Mouse (Mus musculus) intestine, embryonic 15.5 days (tissue): ENCODE measurements at regions not wholly inside any gene's neighbourhood (a gene's known extent, or its start where the extent isn't known, plus 50 kb on each side); places are given as distances from the start of the nearest gene placed in this dataset.

Experiments used
- ATAC-seq: fragments of 200-750 bp; cut with Nextera tagmentation; 2 replicates; pipeline ENCODE4 v1.8.0; 2017; ENCODE audit warnings: moderate TSS enrichment, moderate library complexity
- H3K27ac ChIP-seq: fragments of 300-500 bp; sonication (generic); 2 replicates; pipeline ENCODE4 v1.5.1; 2015; ENCODE audit warnings: mild to moderate bottlenecking, inconsistent platforms
- H3K27me3 ChIP-seq: fragments of 300-500 bp; sonication (generic); replicated peaks from 2 replicates; pipeline ENCODE4 v1.6.1; 2015; ENCODE audit warnings: inconsistent platforms
- H3K36me3 ChIP-seq: fragments of 300-500 bp; sonication (generic); 2 replicates; pipeline ENCODE4 v1.6.1; 2015; ENCODE audit warnings: inconsistent platforms
- H3K4me1 ChIP-seq: fragments of 300-500 bp; sonication (generic); replicated peaks from 2 replicates; pipeline ENCODE4 v1.6.1; 2015; ENCODE audit warnings: inconsistent platforms
- H3K4me2 ChIP-seq: fragments of 300-500 bp; sonication (generic); replicated peaks from 2 replicates; pipeline ENCODE4 v1.6.1; 2015; ENCODE audit warnings: mild to moderate bottlenecking, inconsistent platforms
- H3K4me3 ChIP-seq: fragments of 300-500 bp; sonication (generic); replicated peaks from 2 replicates; pipeline ENCODE4 v1.5.1; 2015; ENCODE audit warnings: inconsistent platforms
- H3K9ac ChIP-seq: fragments of 300-500 bp; sonication (generic); 2 replicates; pipeline ENCODE4 v1.6.1; 2015; ENCODE audit warnings: inconsistent platforms
- H3K9me3 ChIP-seq: fragments of 300-500 bp; sonication (generic); 2 replicates; pipeline ENCODE4 v1.6.1; 2016; ENCODE audit warnings: inconsistent platforms
- WGBS: fragments of 180-500 bp; shearing (Covaris S2); methylation state at CpG from one replicate; pipeline ENCODE4 v1.1.7; 2015; 5-methylcytosine and 5-hydroxymethylcytosine counted together

- H3K4me1 ChIP-seq: no peaks in the 10 kb centered on the region
- no peak overlapping the region for H3K4me2 ChIP-seq
- H3K4me3 ChIP-seq: no peak overlapping the region
- no peaks in the 10 kb centered on the region for H3K27me3 ChIP-seq
- WGBS: 41% methylated on average over 3 of the region's 3 CpGs
- no peak overlapping the region for H3K27ac ChIP-seq
- no peaks in the 10 kb centered on the region for H3K36me3 ChIP-seq
- H3K9me3 ChIP-seq: no peaks in the 10 kb centered on the region
- no peak for ATAC-seq
- H3K9ac ChIP-seq: no peak overlapping the region
Measured at GRCm38 (mm10) chr1:45575131-45575530, 72.0 kb upstream of the Col5a2 start.

- Histone ChIP-seq H3K4me3 (no peak overlapping the region), H3K9ac (no peak overlapping the region), H3K4me2 (no peak overlapping the region), H3K36me3 (no peaks in the 10 kb centered on the region), H3K9me3 (no peaks in the 10 kb centered on the region), H3K27ac (no peak overlapping the region), H3K27me3 (no peaks in the 10 kb centered on the region), H3K4me1 (no peaks in the 10 kb centered on the region)
- ATAC-seq: no peak
- WGBS: 78% methylated on average over 1 of the region's 1 CpGs
Measured at GRCm38 (mm10) chr1:45580466-45580865, 77.4 kb upstream of the Col5a2 start.

DNA sequence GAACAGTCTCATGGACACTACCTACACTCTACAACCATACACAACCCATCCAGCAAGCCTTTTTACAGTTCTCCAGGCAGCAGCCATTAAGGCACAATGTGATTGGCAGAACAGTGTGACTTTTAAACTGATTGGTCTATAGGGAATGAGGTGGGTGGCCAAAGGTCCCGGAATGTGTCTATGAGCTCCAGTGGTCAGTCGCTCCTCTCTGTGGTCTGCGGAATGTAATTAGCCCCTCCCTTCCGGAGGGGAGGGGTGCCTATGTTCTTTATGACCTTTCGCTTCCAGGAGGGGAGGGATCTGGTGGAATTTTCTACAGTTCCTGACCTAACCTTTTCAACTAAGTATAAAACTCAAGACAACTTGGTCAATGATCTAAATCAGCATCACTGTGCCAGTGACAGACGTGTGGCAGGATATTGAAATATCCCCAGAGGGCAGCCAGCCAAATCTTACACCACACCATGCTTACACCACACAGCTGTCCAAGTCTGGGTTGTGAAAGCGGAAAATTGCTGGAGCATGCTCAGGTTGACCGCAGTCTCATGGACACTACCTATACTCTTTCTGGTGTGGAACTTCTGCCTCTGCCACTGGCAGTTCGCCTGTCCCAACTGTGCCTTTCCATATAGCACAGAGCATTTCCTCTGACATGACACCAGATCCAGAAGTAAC lies 84.4 kb upstream of the Col5a2 start:
- no peak for ATAC-seq
- WGBS: 77% methylated on average over 9 of the region's 9 CpGs

DNA sequence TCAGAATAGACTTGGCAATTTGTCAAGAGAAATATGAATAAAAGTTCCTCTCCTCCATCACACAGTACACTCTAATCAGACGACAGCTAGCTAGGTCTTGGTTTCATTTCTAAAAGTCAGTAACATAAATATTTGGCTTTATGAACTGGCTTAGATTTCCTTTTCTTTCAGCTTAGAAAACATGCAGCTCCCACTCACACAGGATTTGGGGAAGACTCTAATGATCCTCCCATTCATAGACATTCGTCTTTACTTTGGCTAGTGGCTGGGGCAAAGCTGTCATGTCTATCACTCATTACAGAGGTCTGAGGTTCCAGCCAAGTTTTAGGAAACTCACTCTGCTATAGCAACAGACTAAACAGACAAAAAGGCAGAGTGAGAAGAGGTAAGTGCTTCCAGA lies 94.2 kb upstream of the Col5a2 start:
- no peaks in the 10 kb centered on the region for H3K27me3 ChIP-seq
- no peaks in the 10 kb centered on the region for H3K36me3 ChIP-seq
- no peak overlapping the region for H3K9ac ChIP-seq
- no peak for ATAC-seq
- no peak overlapping the region for H3K27ac ChIP-seq
- WGBS: 40% methylated on average over 2 of the region's 2 CpGs
- no peak overlapping the region for H3K4me3 ChIP-seq
- H3K4me2 ChIP-seq: no peak overlapping the region
- no peaks in the 10 kb centered on the region for H3K4me1 ChIP-seq
- H3K9me3 ChIP-seq: no peaks in the 10 kb centered on the region

More for the DNA sequence above, 84.4 kb upstream of the Col5a2 start:
- no peak overlapping the region for H3K4me3 ChIP-seq
- H3K27me3 ChIP-seq: no peaks in the 10 kb centered on the region
- H3K4me1 ChIP-seq: no peaks in the 10 kb centered on the region
- no peak overlapping the region for H3K27ac ChIP-seq
- no peaks in the 10 kb centered on the region for H3K36me3 ChIP-seq
- no peaks in the 10 kb centered on the region for H3K9me3 ChIP-seq
- H3K4me2 ChIP-seq: no peak overlapping the region
- H3K9ac ChIP-seq: no peak overlapping the region

DNA sequence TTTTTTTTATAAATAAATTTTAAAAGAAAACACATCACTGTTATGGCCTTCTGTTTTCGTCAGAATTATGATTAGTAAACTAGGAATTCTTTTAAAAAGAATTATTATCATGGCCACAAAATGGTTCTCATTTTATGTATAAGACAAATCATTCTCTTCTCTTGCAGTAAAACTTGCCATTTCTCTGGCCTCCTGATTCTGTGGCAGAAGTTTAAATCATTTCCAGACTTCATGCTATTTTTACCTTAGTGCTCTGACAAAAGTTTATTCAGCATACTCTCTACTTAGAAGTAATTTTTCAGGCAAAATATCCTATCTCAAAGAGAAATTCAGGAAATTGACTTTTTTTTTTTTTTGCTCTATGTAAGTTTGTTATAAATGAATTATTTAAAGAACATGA lies 96.3 kb upstream of the Col5a2 start:
- Histone ChIP-seq H3K4me2 (no peak overlapping the region), H3K4me1 (no peaks in the 10 kb centered on the region), H3K27ac (no peak overlapping the region), H3K27me3 (no peaks in the 10 kb centered on the region), H3K9ac (no peak overlapping the region), H3K36me3 (no peaks in the 10 kb centered on the region), H3K4me3 (no peak overlapping the region), H3K9me3 (no peaks in the 10 kb centered on the region)
- ATAC-seq: no peak
- WGBS: 60% methylated on average over 1 of the region's 1 CpGs

DNA sequence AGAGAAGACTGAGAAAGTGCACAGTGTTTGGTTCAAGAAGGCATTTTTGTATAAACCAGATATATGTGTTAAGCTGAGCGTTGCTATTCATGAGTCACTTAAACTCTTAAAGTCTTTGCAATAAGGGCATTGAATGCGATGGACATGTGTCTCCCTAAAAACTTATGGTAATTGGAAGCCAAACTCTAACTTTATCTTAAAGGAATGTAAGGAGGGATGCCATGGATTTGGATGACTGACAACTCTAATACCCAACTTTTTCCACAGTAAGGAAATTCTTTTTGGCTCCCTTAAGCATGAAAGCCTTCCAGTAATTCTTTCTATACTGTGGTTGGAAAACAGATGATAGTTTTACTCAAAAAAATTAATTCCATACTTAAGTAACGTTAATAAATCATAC lies 96.9 kb upstream of the Col5a2 start:
- no peak for ATAC-seq
- 66% methylated on average over 3 of the region's 3 CpGs for WGBS

GRCm38 (mm10) chr1:45605571-45605970 lies 102.5 kb upstream of the Col5a2 start:
- ATAC-seq: no peak
- Histone ChIP-seq H3K9ac (no peak overlapping the region), H3K4me1 (no peaks in the 10 kb centered on the region), H3K27ac (no peak overlapping the region), H3K9me3 (no peaks in the 10 kb centered on the region), H3K4me2 (no peak overlapping the region), H3K27me3 (no peaks in the 10 kb centered on the region), H3K4me3 (no peak overlapping the region), H3K36me3 (no peaks in the 10 kb centered on the region)
- 83% methylated on average over 1 of the region's 1 CpGs for WGBS

More for the DNA sequence above, 96.9 kb upstream of the Col5a2 start:
- Histone ChIP-seq H3K4me1 (no peaks in the 10 kb centered on the region), H3K4me3 (no peak overlapping the region), H3K9me3 (no peaks in the 10 kb centered on the region), H3K27ac (no peak overlapping the region), H3K36me3 (no peaks in the 10 kb centered on the region), H3K4me2 (no peak overlapping the region), H3K9ac (no peak overlapping the region), H3K27me3 (no peaks in the 10 kb centered on the region)

GRCm38 (mm10) chr1:45608316-45608715 lies 105.2 kb upstream of the Col5a2 start:
- H3K4me3 ChIP-seq: no peak overlapping the region

DNA sequence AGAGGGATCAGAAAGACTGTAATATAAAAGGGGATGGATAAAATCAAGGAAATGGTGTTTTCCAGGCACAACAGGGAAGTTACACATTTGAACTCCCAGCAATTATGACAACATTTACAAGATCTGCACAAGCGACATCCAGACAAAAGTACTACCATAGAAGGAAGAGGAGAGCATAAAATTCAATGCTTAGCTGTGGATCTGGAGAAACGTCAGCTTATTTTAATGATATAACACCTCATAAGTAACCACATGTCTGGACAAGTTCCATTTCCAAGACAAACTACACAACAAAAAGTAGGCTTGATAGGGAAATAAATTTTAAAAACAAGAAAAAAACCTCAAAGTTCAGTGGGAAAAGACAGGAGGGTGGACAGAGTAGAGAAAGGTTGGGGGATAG lies 115.9 kb upstream of the Col5a2 start:
- Histone ChIP-seq H3K4me3 (no peak overlapping the region), H3K4me1 (no peaks in the 10 kb centered on the region), H3K36me3 (no peaks in the 10 kb centered on the region), H3K9ac (no peak overlapping the region), H3K9me3 (no peaks in the 10 kb centered on the region), H3K27ac (no peak overlapping the region), H3K27me3 (no peaks in the 10 kb centered on the region), H3K4me2 (no peak overlapping the region)
- WGBS: 81% methylated on average over 2 of the region's 2 CpGs
- ATAC-seq: no peak

More at GRCm38 (mm10) chr1:45608316-45608715, 105.2 kb upstream of the Col5a2 start:
- no peaks in the 10 kb centered on the region for H3K27me3 ChIP-seq
- H3K27ac ChIP-seq: no peak overlapping the region
- H3K4me2 ChIP-seq: no peak overlapping the region
- H3K4me1 ChIP-seq: no peaks in the 10 kb centered on the region
- no peaks in the 10 kb centered on the region for H3K36me3 ChIP-seq
- H3K9ac ChIP-seq: no peak overlapping the region
- no peaks in the 10 kb centered on the region for H3K9me3 ChIP-seq
- no peak for ATAC-seq

DNA sequence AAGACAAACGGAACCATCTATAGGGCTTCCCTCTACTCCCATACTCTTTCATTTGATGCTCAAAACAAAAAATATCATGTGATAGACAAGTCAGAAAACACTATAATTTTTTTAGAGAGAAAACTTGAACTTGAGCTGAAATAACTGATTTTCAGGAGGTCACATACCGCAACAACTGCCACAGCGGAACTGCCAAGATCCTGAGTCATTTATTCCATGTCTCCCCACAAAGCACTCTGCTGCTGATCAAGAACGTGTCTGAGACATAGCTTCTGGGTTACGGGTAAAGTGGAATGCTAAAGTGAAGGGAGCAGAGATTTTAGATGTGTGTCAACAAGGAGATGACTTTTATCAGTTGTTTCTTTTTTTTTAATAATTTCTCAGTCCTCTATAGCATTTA lies 122.8 kb upstream of the Col5a2 start:
- Histone ChIP-seq H3K27me3 (no peaks in the 10 kb centered on the region), H3K4me1 (no peaks in the 10 kb centered on the region), H3K9ac (no peak overlapping the region), H3K4me2 (no peak overlapping the region), H3K4me3 (no peak overlapping the region), H3K9me3 (no peaks in the 10 kb centered on the region), H3K27ac (no peak overlapping the region), H3K36me3 (no peaks in the 10 kb centered on the region)
- WGBS: 79% methylated on average over 5 of the region's 5 CpGs
- ATAC-seq: no peak

DNA sequence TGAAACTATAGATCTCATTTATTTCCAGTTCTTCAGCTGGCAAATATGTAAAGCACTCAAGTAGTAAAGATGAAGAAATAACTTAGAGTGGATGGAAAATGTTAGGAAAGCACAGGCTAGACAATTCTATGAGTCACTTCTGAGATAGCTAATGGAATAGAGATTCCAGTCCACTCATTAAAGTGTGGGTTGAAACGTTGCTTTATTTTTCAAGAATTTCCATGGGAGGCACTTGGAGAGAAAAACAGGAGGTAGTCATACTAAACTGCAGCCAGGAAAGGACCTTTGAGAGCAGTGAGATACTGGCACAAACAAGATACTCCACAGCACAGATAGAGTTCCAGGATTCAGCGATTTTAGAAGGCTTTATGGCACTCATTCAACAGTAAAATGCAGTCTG lies 123.7 kb upstream of the Col5a2 start:
- ATAC-seq: no peak
- WGBS: 52% methylated on average over 2 of the region's 2 CpGs
- no peaks in the 10 kb centered on the region for H3K27me3 ChIP-seq
- H3K27ac ChIP-seq: no peak overlapping the region
- no peaks in the 10 kb centered on the region for H3K36me3 ChIP-seq
- no peak overlapping the region for H3K4me3 ChIP-seq
- no peaks in the 10 kb centered on the region for H3K4me1 ChIP-seq
- no peak overlapping the region for H3K4me2 ChIP-seq
- no peaks in the 10 kb centered on the region for H3K9me3 ChIP-seq
- H3K9ac ChIP-seq: no peak overlapping the region

- Histone ChIP-seq H3K9me3 (no peaks in the 10 kb centered on the region), H3K4me1 (no peaks in the 10 kb centered on the region), H3K27me3 (no peaks in the 10 kb centered on the region), H3K4me3 (no peak overlapping the region), H3K36me3 (no peaks in the 10 kb centered on the region), H3K9ac (no peak overlapping the region), H3K27ac (no peak overlapping the region), H3K4me2 (no peak overlapping the region)
- ATAC-seq: 0 out of 2 replicates have a peak, but pooled peaks have one; percentile 43
- WGBS: 5% methylated on average over 2 of the region's 2 CpGs
Measured at GRCm38 (mm10) chr1:45627840-45628239, 124.8 kb upstream of the Col5a2 start.

GRCm38 (mm10) chr1:45647301-45647700 lies 144.2 kb upstream of the Col5a2 start:
- H3K4me1 ChIP-seq: no peaks in the 10 kb centered on the region
- H3K4me3 ChIP-seq: no peak overlapping the region
- no peak overlapping the region for H3K4me2 ChIP-seq
- H3K36me3 ChIP-seq: no peaks in the 10 kb centered on the region
- H3K9ac ChIP-seq: no peak overlapping the region
- ATAC-seq: no peak
- no peaks in the 10 kb centered on the region for H3K9me3 ChIP-seq
- H3K27me3 ChIP-seq: no peaks in the 10 kb centered on the region
- no peak overlapping the region for H3K27ac ChIP-seq
